In genomic region chr11:72314151-72314895, GRCm38 (mm10) we compare ENCODE assay signal across 9 mouse cellular contexts. TPM values are rescaled to one million over a fixed set of nuclear protein-coding genes. Genes with fewer than 3 reads are reported as not detected.
A peak's percentile ranks its signal among the peaks of the same experiment; 100 is the strongest.
DNase-seq lines count a peak whose midpoint lies in the region; ATAC-seq lines count a peak whose summit lies in the region.
"Had no signal": no experiment of that assay in that cellular context is flagged by ENCODE, and none has a peak within 500 bp of the region (broad histone marks: within the 10 kb centered on the region; RNA-seq: fewer than 3 reads in every experiment).

Gene Fbxo39, plus strand, starts transcription at chr11:72314444.

- H3K27ac ChIP-seq in kidney, embryonic 14.5 days (ENCODE audit: low read depth, low read length), result no peak within 1 kb of the TSS
- no peak within 1 kb of the TSS for H3K27ac ChIP-seq in liver, embryonic 13.5 days

- peak within 1 kb of the TSS; percentile 40 for H3K9ac ChIP-seq in kidney, embryonic 14.5 days (ENCODE audit: low read depth, low read length)
- no peak within 1 kb of the TSS for H3K9ac ChIP-seq in liver, embryonic 13.5 days

- ATAC-seq in kidney, embryonic 14.5 days (ENCODE audit: low FRiP score, low TSS enrichment), result no peak
- no peak for ATAC-seq in liver, embryonic 13.5 days (ENCODE audit: low read depth)
- ATAC-seq: Patski had no signal

- peak within 1 kb of the TSS; percentile 52 for H3K4me2 ChIP-seq in kidney, embryonic 14.5 days (replicated peaks; ENCODE audit: low read depth, low read length)
- H3K4me2 ChIP-seq in liver, embryonic 13.5 days, result 0 out of 2 replicates have a peak within 1 kb of the TSS, but pooled peaks have one; percentile 8

- no peaks in the 10 kb centered on the region for H3K36me3 ChIP-seq in kidney, embryonic 14.5 days (ENCODE audit: control insufficient read depth, insufficient read depth, low read length)
- no peaks in the 10 kb centered on the region for H3K36me3 ChIP-seq in liver, embryonic 13.5 days

- peak within 1 kb of the TSS; percentile 28 for H3K4me3 ChIP-seq in kidney, embryonic 14.5 days (ENCODE audit: low read length)
- no peak within 1 kb of the TSS for H3K4me3 ChIP-seq in liver, embryonic 13.5 days (replicated peaks)

- no peak for DNase-seq in kidney, adult 8-10 months
- peak; percentile 40 for DNase-seq in WW6 (ENCODE audit: low read depth, low spot score)
- DNase-seq in frontal cortex, postnatal 36 days (ENCODE audit: low spot score in 2 of 2), result peak; percentile 61 to 65
- no peak for DNase-seq in liver, embryonic 13.5 days
- DNase-seq in telencephalon, adult 2 months (ENCODE audit: low read depth, low spot score), result peak; percentile 36
- no peak for DNase-seq in cerebellum, adult 11-12 months
- no peak for DNase-seq in adrenal gland, adult 2 months

- H3K27me3 ChIP-seq in kidney, embryonic 14.5 days (ENCODE audit: control insufficient read depth, insufficient read depth, low read length), result peaks cover 14% of the 10 kb centered on the region
- peaks cover 38% of the 10 kb centered on the region for H3K27me3 ChIP-seq in liver, embryonic 13.5 days
- H3K27me3 ChIP-seq: Patski had no signal

- 9% methylated on average over 41 of the region's 42 CpGs for WGBS in kidney, embryonic 14.5 days
- 13% methylated on average over 42 of the region's 42 CpGs for WGBS in liver, embryonic 13.5 days (ENCODE audit: insufficient replicate concordance)

- H3K4me1 ChIP-seq in kidney, embryonic 14.5 days (ENCODE audit: control insufficient read depth, insufficient read depth, low read length), result no peaks in the 10 kb centered on the region
- H3K4me1 ChIP-seq in liver, embryonic 13.5 days (replicated peaks), result 0 out of 2 replicates have a peak, but pooled peaks cover 5% of the 10 kb centered on the region

- H3K9me3 ChIP-seq in kidney, embryonic 14.5 days (ENCODE audit: control insufficient read depth, low read length), result no peaks in the 10 kb centered on the region
- H3K9me3 ChIP-seq in liver, embryonic 13.5 days (replicated peaks), result no peaks in the 10 kb centered on the region

RNA-seq across cellular contexts. Expression of gene Fbxo39, which starts in this region (rescaled TPM):
- polyA plus RNA-seq in kidney, embryonic 14.5 days (2014; fragmentation: Nextera tagmentation; extraction: Ambion mirVana), result not detected in 2 replicates
- polyA plus RNA-seq in liver, embryonic 13.5 days (2015; fragmentation: Nextera tagmentation; extraction: Ambion mirVana), result not detected in 2 replicates
- total RNA-seq in adrenal gland, adult 2 months (2021), result not detected
- 0.06 TPM in 1 of 2 replicates, not detected in the other for polyA plus RNA-seq in adrenal gland, adult 2 months (2012; rRNA removed)
- polyA plus RNA-seq: Patski had no signal

Comparison
In these comparisons a context has a peak if more than half of its experiments do, and no peak if none do; other contexts are left out.
1. DNase-seq: peak in WW6 (single experiment), frontal cortex, postnatal 36 days (2 of 2) and telencephalon, adult 2 months (single experiment); none in kidney, adult 8-10 months (0 of 2), liver, embryonic 13.5 days (single experiment), cerebellum, adult 11-12 months (single experiment) and adrenal gland, adult 2 months (single experiment).